Mouse (Mus musculus): Measurements from ENCODE around the gene Agap1.

DNA sequence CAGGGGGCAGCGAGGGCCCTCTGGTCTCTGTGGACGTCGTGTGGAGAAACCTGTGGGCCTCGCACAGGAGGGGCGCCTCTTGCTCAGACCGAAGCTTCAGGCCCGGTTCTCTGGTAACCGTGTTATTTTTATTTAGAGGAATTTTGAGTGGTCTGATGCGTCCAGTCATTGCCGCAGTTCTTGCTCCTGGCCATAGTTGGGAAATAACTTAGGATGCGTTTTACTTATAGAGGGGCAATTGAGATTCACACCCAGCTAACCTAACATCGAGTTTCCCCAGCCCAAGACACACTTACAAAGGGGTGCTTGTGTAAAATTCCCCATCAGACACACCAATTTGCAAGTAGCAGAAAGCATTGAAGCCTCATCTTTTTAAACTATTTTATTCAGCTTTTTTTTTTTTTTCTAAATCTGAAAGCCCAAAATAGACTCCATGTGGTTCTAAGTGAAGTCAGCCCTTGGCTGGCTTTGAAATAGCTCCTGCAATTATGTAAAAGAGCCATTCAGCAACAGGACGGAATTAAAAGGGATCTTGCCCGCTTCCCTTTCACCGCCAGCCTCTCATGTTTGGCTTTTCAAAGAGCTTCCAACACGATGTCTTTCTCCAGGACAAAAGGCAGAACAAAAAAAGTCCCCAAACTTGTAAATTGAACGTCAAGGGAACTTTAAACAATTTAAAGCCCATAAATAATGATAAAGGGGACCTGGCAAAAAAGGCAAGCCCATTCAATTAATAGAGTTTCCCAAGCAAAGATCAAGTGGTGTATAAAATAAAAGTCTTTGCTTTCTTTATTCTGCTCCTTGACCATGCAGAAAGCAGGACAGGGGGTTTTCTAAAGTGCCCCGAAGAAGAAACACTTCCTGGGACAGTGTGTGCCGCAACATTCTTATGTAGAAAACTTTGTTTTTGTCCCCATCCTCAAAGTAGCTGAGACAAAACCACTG, 480.0 kb downstream of the Agap1 start:
- TF ChIP-seq POLR2A (IDR thresholded peaks at IDR 0.05; ENCODE audit: control insufficient read depth in 1 of 2, insufficient read depth in 1 of 2, low read depth in 1 of 2, low read length in 2 of 2, poor library complexity in 1 of 2) (no peak), CTCF (IDR thresholded peaks at IDR 0.05 in 2 of 3, conservative IDR thresholded peaks at IDR 0.05 in 1 of 3; ENCODE audit: control insufficient read depth in 1 of 3, insufficient read depth in 1 of 3, low read depth in 2 of 3, low read length in 3 of 3, poor library complexity in 1 of 3, severe bottlenecking in 1 of 3) (no peak), MAZ (IDR thresholded peaks at IDR 0.05; ENCODE audit: low read depth, low read length) (no peak)

All from MEL (cell line).